Mouse (Mus musculus) liver, embryonic 16.5 days (tissue): ENCODE data around the gene Obp2b. TPM values are rescaled to one million over a fixed set of nuclear protein-coding genes. Genes with fewer than 3 reads are reported as not detected.
"Not testable (repeated sequence)": the region's sequence is repeated elsewhere in the genome, so short reads cannot be mapped to it uniquely, and the experiment has no call there.

Experiments used
- ATAC-seq: fragments of 200-750 bp; cut with Nextera tagmentation; 2 replicates; pipeline ENCODE4 v1.8.0; 2017; ENCODE audit warnings: low read depth, mild to moderate bottlenecking, moderate number of reproducible peaks, moderate library complexity
- H3K27ac ChIP-seq: fragments of 300-500 bp; sonication (generic); 2 replicates; pipeline ENCODE4 v1.5.1; 2014; ENCODE audit warnings: mild to moderate bottlenecking, low read length
- H3K27me3 ChIP-seq: fragments of 300-500 bp; sonication (generic); 2 replicates; pipeline ENCODE4 v1.6.1; 2014; ENCODE audit warnings: low read depth, low read length, mixed read lengths; ENCODE audit not compliant: control insufficient read depth, insufficient read depth
- H3K36me3 ChIP-seq: fragments of 300-500 bp; sonication (generic); 2 replicates; pipeline ENCODE4 v1.6.1; 2014; ENCODE audit warnings: mild to moderate bottlenecking; ENCODE audit not compliant: control insufficient read depth, insufficient read depth
- H3K4me1 ChIP-seq: fragments of 300-500 bp; sonication (generic); 2 replicates; pipeline ENCODE4 v1.6.1; 2014; ENCODE audit warnings: low read depth, low read length, mixed read lengths; ENCODE audit not compliant: control insufficient read depth
- H3K4me2 ChIP-seq: fragments of 300-500 bp; sonication (generic); 2 replicates; pipeline ENCODE4 v1.6.1; 2014; ENCODE audit warnings: low read depth, low read length, mixed read lengths
- H3K4me3 ChIP-seq: fragments of 300-500 bp; sonication (generic); 2 replicates; pipeline ENCODE4 v1.5.1; 2014; ENCODE audit warnings: low read depth, mild to moderate bottlenecking, low read length
- H3K9ac ChIP-seq: fragments of 300-500 bp; sonication (generic); 2 replicates; pipeline ENCODE4 v1.6.1; 2014; ENCODE audit warnings: low read depth, low read length
- H3K9me3 ChIP-seq: fragments of 300-500 bp; sonication (generic); replicated peaks from 2 replicates; pipeline ENCODE4 v1.6.1; 2016; ENCODE audit warnings: low read length; ENCODE audit not compliant: control insufficient read depth
- WGBS: fragments of 180-500 bp; shearing (Covaris S2); extraction: QIAGEN DNeasy Blood & Tissue Kit; methylation state at CpG from one replicate; pipeline ENCODE4 v1.1.7; 2014; ENCODE audit not compliant: insufficient replicate concordance; 5-methylcytosine and 5-hydroxymethylcytosine counted together
- polyA plus RNA-seq: library from polyadenylated mRNA; unstranded; fragments of >200 nt; fragmentation: Nextera tagmentation; extraction: Ambion mirVana; gene quantifications from 2 replicates; pipeline ENCODE4 v1.2.1, GENCODE M21; 2015

Obp2b gene
- polyA plus RNA-seq = not detected in 2 replicates

DNA sequence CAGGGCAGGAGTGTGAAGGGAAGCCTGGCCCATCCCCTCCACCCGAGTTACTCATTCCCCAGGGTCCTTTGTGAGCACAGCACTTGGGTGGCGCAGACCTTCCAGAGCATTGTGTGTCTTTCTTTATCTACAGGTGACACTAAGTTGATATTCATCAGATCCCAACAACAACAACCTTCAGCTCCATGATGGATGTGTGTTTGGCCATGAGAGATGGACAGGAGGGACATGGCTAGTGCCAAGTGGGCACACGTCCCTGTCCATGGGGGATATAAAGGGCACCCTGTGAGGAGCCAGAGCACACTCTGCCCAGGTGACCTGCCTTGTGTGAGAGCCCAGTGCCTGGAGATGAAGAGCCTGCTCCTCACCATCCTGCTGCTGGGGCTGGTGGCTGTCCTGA lies at the start of gene Obp2b:
Gene Obp2b, plus strand, starts transcription at position 301 of the 400 bp plus-strand sequence.
- not testable (repeated sequence) for H3K27me3 ChIP-seq, H3K4me3 ChIP-seq, ATAC-seq, H3K4me2 ChIP-seq, H3K9ac ChIP-seq, H3K27ac ChIP-seq, H3K36me3 ChIP-seq, H3K9me3 ChIP-seq, H3K4me1 ChIP-seq
- WGBS = 50% methylated on average over 3 of the region's 3 CpGs

DNA sequence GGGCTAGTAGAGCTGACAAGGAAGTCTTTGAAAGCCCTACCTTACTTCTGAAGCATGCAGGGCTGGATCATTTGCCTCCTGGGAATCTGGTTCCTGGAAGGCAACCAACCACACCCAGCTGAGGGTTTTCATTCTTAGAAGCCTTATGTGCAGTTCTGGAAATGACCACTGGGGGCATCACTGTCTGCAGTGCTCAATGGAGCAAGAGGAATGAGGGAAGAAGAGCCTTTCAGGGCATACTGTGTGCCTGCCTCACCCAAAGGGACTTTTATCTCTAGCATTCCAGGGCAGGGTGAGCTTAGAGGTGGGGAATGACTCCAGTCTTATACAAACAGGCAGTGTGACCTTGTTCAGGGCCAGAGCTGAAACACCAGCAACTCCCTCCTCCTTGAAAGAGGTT lies 42.2 kb upstream of the Obp2b start:
- Histone ChIP-seq H3K27ac (no peak overlapping the region), H3K4me2 (no peak overlapping the region), H3K36me3 (no peaks in the 10 kb centered on the region), H3K9ac (no peak overlapping the region), H3K27me3 (no peaks in the 10 kb centered on the region), H3K4me3 (no peak overlapping the region), H3K4me1 (no peaks in the 10 kb centered on the region), H3K9me3 (no peaks in the 10 kb centered on the region)
- ATAC-seq = no peak

DNA sequence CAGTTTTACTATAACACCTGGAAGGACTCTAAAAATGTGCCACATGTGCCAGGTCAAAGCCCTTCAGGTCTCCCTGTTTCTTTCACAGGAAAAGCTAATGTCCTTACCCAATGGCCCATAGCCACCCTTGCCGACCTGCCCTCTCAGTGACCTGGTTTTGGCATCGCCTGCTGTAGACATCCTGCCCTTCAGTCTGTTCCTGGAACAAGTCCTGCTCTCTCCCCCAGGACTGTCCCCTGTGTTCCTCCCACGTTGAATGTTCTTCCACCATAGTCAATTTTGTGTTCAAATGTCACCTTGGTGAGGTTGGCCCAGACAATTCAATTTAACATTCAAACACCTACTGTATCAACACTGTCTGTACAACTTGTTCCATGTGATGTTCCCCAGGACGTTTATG lies 39.9 kb upstream of the Obp2b start:
- no peaks in the 10 kb centered on the region for H3K27me3 ChIP-seq
- no peak overlapping the region for H3K4me2 ChIP-seq
- WGBS = 45% methylated on average over 4 of the region's 4 CpGs
- H3K4me1 ChIP-seq = no peaks in the 10 kb centered on the region
- no peak overlapping the region for H3K9ac ChIP-seq
- no peaks in the 10 kb centered on the region for H3K9me3 ChIP-seq
- no peak overlapping the region for H3K4me3 ChIP-seq
- ATAC-seq = no peak
- H3K36me3 ChIP-seq = no peaks in the 10 kb centered on the region
- no peak overlapping the region for H3K27ac ChIP-seq

- H3K4me3 ChIP-seq = no peak overlapping the region
- H3K9me3 ChIP-seq = no peaks in the 10 kb centered on the region
- H3K9ac ChIP-seq = no peak overlapping the region
- no peak for ATAC-seq
- 61% methylated on average over 2 of the region's 2 CpGs for WGBS
- H3K27ac ChIP-seq = no peak overlapping the region
- no peaks in the 10 kb centered on the region for H3K36me3 ChIP-seq
- H3K4me1 ChIP-seq = no peaks in the 10 kb centered on the region
- no peak overlapping the region for H3K4me2 ChIP-seq
- no peaks in the 10 kb centered on the region for H3K27me3 ChIP-seq
Observed at GRCm38 (mm10) chr2:25698696-25699095, 38.1 kb upstream of the Obp2b start.

DNA sequence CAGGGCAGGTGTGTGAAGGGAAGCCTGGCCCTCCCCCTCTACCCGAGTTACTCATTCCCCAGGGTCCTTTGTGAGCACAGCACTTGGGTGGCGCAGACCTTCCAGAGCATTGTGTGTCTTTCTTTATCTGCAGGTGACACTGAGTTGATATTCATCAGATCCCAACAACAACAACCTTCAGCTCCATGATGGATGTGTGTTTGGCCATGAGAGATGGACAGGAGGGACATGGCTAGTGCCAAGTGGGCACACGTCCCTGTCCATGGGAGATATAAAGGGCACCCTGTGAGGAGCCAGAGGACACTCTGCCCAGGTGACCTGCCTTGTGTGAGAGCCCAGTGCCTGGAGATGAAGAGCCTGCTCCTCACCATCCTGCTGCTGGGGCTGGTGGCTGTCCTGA lies 37.1 kb upstream of the Obp2b start, which contains the start of gene Obp2a:
Gene Obp2a, plus strand, starts transcription at position 301 of the 400 bp plus-strand sequence.
- not testable (repeated sequence) for H3K9me3 ChIP-seq, ATAC-seq

GRCm38 (mm10) chr2:25701001-25701400 lies 35.8 kb upstream of the Obp2b start:
- H3K27me3 ChIP-seq = no peaks in the 10 kb centered on the region
- no peak overlapping the region for H3K27ac ChIP-seq
- no peak overlapping the region for H3K4me2 ChIP-seq
- no peaks in the 10 kb centered on the region for H3K36me3 ChIP-seq
- ATAC-seq = no peak
- WGBS = 39% methylated on average over 5 of the region's 5 CpGs
- H3K9me3 ChIP-seq = no peaks in the 10 kb centered on the region
- no peaks in the 10 kb centered on the region for H3K4me1 ChIP-seq
- no peak overlapping the region for H3K4me3 ChIP-seq
- no peak overlapping the region for H3K9ac ChIP-seq

More for the DNA sequence above, 37.1 kb upstream of the Obp2b start, which contains the start of gene Obp2a:
- not testable (repeated sequence) for H3K9ac ChIP-seq, H3K4me3 ChIP-seq, H3K4me2 ChIP-seq, H3K4me1 ChIP-seq, H3K27ac ChIP-seq, H3K36me3 ChIP-seq, H3K27me3 ChIP-seq
- 68% methylated on average over 3 of the region's 3 CpGs for WGBS

- ATAC-seq = no peak
- Histone ChIP-seq H3K4me2 (no peak overlapping the region), H3K27ac (no peak overlapping the region), H3K4me1 (no peaks in the 10 kb centered on the region), H3K36me3 (no peaks in the 10 kb centered on the region), H3K9ac (no peak overlapping the region), H3K9me3 (no peaks in the 10 kb centered on the region), H3K27me3 (peaks cover 9% of the 10 kb centered on the region; the same call in 1 of the 2 replicates), H3K4me3 (no peak overlapping the region)
- 66% methylated on average over 4 of the region's 4 CpGs for WGBS
Observed at GRCm38 (mm10) chr2:25703706-25704105, 33.1 kb upstream of the Obp2b start.

DNA sequence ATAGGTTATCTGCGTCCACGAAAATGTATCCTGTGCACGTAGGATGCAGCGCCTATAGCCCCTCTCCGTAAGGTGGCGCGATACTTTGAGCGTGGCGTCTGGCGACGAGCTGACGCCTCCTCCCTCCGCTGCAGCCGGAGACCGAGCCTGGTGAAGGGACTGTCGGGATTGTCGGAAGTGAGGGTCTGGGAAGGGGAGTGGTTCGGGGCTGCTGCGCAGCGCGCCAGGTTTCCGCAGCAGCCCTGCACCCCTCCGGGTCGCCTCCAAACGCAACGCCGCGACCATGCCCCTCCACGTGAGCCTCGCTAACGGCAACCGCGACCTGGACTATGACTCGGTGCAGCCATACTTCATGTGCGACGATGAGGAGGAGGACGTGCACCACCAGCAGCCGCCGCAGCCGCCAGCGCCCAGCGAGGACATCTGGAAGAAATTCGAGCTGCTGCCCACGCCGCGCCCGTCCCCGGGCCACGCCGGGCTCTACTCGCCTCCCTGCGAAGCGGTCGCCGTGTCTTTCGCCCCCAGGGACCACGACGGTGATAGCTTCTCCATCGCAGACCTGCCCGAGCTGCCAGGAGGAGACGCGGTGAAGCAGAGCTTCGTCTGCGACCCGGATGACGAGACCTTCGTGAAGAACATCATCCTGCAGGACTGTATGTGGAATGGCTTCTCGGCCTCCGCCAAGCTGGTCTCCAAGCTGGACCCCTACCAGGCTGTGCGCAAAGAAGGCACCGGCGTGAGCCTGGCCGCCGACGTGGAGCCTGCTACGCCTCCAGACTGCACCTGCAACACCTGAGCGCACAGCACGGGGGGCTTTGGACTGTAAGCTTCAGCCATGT lies 29.9 kb upstream of the Obp2b start, which contains the start of gene Bmyc:
Gene Bmyc, plus strand, starts transcription at position 97 of the 839 bp plus-strand sequence.
- Histone ChIP-seq H3K27ac (no peak within 1 kb of the TSS), H3K4me1 (no peaks in the 10 kb centered on the region), H3K4me3 (peak within 1 kb of the TSS; percentile 62), H3K9ac (peak within 1 kb of the TSS; percentile 18; the same call in 1 of the 2 replicates), H3K27me3 (peaks cover 9% of the 10 kb centered on the region; the same call in 1 of the 2 replicates), H3K36me3 (no peaks in the 10 kb centered on the region), H3K4me2 (peak within 1 kb of the TSS; percentile 65), H3K9me3 (no peaks in the 10 kb centered on the region)
- under 1% methylated on average over 74 of the region's 78 CpGs for WGBS
- ATAC-seq = peak; percentile 41

DNA sequence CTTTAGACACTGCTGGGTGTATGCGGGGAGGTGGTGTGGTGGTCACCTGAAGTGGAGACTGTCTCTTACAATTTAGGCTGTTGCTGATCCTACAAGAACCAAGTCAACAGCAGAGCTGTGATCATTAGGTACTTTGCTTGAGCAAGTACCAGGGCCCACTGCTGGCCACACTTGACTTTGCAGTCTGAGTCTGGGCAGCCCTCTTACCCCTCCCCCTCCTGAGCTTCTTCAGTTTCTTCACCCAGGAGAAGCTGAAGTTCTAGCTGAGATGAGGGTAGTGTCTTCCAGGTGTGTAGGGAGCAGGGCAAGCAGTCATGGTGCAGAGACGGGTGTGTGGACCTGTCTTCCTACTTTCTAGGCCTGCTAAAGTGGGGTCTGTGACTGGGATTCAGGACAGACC lies 28.7 kb upstream of the Obp2b start:
- Histone ChIP-seq H3K4me3 (no peak overlapping the region), H3K27me3 (peaks cover 9% of the 10 kb centered on the region; the same call in 1 of the 2 replicates), H3K36me3 (no peaks in the 10 kb centered on the region), H3K4me2 (no peak overlapping the region), H3K9me3 (no peaks in the 10 kb centered on the region), H3K27ac (no peak overlapping the region), H3K9ac (no peak overlapping the region), H3K4me1 (no peaks in the 10 kb centered on the region)
- 68% methylated on average over 2 of the region's 2 CpGs for WGBS
- no peak for ATAC-seq
